Mouse (Mus musculus) neural tube, embryonic 14.5 days (tissue): ENCODE measurements around the gene Nrip2. TPM values are rescaled to one million over a fixed set of nuclear protein-coding genes. Genes with fewer than 3 reads are reported as not detected.

Experiments
- ATAC-seq: fragments of 200-750 bp; cut with Nextera tagmentation; 2 replicates; pipeline ENCODE4 v1.8.0; 2017; ENCODE audit warnings: low read depth, mild to moderate bottlenecking, moderate TSS enrichment, moderate library complexity
- H3K27ac ChIP-seq: fragments of 300-500 bp; sonication (generic); 2 replicates; pipeline ENCODE4 v1.5.1; 2014; ENCODE audit warnings: low read depth, mild to moderate bottlenecking, control low read depth, low read length, moderate library complexity, mixed read lengths
- H3K27me3 ChIP-seq: fragments of 300-500 bp; sonication (generic); 2 replicates; pipeline ENCODE4 v1.6.1; 2014; ENCODE audit warnings: low read length; ENCODE audit not compliant: control insufficient read depth, insufficient read depth
- H3K36me3 ChIP-seq: fragments of 300-500 bp; sonication (generic); 2 replicates; pipeline ENCODE4 v1.6.1; 2014; ENCODE audit warnings: low read length, mixed read lengths; ENCODE audit not compliant: control insufficient read depth, insufficient read depth
- H3K4me1 ChIP-seq: fragments of 300-500 bp; sonication (generic); 2 replicates; pipeline ENCODE4 v1.6.1; 2014; ENCODE audit warnings: low read length; ENCODE audit not compliant: control insufficient read depth, insufficient read depth
- H3K4me2 ChIP-seq: fragments of 300-500 bp; sonication (generic); 2 replicates; pipeline ENCODE4 v1.6.1; 2014; ENCODE audit warnings: mild to moderate bottlenecking, low read depth, low read length, control low read depth
- H3K4me3 ChIP-seq: fragments of 300-500 bp; sonication (generic); 2 replicates; pipeline ENCODE4 v1.5.1; 2014; ENCODE audit warnings: low read depth, low read length, control low read depth, mixed read lengths
- H3K9ac ChIP-seq: fragments of 300-500 bp; sonication (generic); replicated peaks from 2 replicates; pipeline ENCODE4 v1.6.1; 2014; ENCODE audit warnings: low read depth, mild to moderate bottlenecking, control low read depth, low read length, mixed read lengths
- H3K9me3 ChIP-seq: fragments of 300-500 bp; sonication (generic); 2 replicates; pipeline ENCODE4 v1.6.1; 2016; ENCODE audit warnings: low read length; ENCODE audit not compliant: control insufficient read depth
- WGBS: fragments of 180-500 bp; shearing (Covaris S2); extraction: QIAGEN DNeasy Blood & Tissue Kit; methylation state at CpG from one replicate; pipeline ENCODE4 v1.1.7; 2014; 5-methylcytosine and 5-hydroxymethylcytosine counted together
- polyA plus RNA-seq: library from polyadenylated mRNA; unstranded; fragments of >200 nt; fragmentation: Nextera tagmentation; extraction: Ambion mirVana; gene quantifications from 2 replicates; pipeline ENCODE4 v1.2.1, GENCODE M21; 2014

Gene Nrip2
- polyA plus RNA-seq, 1 experiment from 2014 or later, result 13.5 TPM

GRCm38 (mm10) chr6:128411115-128411514 is 12.0 kb downstream of the Nrip2 start:
- Histone ChIP-seq H3K4me2 (no peak overlapping the region), H3K36me3 (peaks cover 43% of the 10 kb centered on the region), H3K27me3 (no peaks in the 10 kb centered on the region), H3K27ac (no peak overlapping the region), H3K4me3 (no peak overlapping the region), H3K9me3 (no peaks in the 10 kb centered on the region), H3K4me1 (no peaks in the 10 kb centered on the region), H3K9ac (no peak overlapping the region)
- ATAC-seq, result peak; percentile 47; the same call in 1 of the 2 replicates
- 26% methylated on average over 3 of the region's 3 CpGs for WGBS

GRCm38 (mm10) chr6:128416169-128416568 is 17.1 kb downstream of the Nrip2 start:
- H3K9ac ChIP-seq, result no peak overlapping the region
- H3K9me3 ChIP-seq, result no peaks in the 10 kb centered on the region
- H3K27me3 ChIP-seq, result no peaks in the 10 kb centered on the region

GRCm38 (mm10) chr6:128418076-128418475 is 19.0 kb downstream of the Nrip2 start:
- H3K4me2 ChIP-seq, result no peak overlapping the region
- H3K4me1 ChIP-seq, result no peaks in the 10 kb centered on the region
- ATAC-seq, result no peak
- 93% methylated on average over 1 of the region's 1 CpGs for WGBS
- H3K27me3 ChIP-seq, result no peaks in the 10 kb centered on the region
- no peak overlapping the region for H3K4me3 ChIP-seq
- H3K36me3 ChIP-seq, result peaks cover 8% of the 10 kb centered on the region; the same call in 1 of the 2 replicates
- no peaks in the 10 kb centered on the region for H3K9me3 ChIP-seq
- no peak overlapping the region for H3K9ac ChIP-seq
- H3K27ac ChIP-seq, result no peak overlapping the region

More at GRCm38 (mm10) chr6:128416169-128416568, 17.1 kb downstream of the Nrip2 start:
- peaks cover 22% of the 10 kb centered on the region; the same call in 1 of the 2 replicates for H3K36me3 ChIP-seq
- H3K27ac ChIP-seq, result no peak overlapping the region
- WGBS, result 94% methylated on average over 5 of the region's 5 CpGs
- H3K4me3 ChIP-seq, result no peak overlapping the region
- no peak overlapping the region for H3K4me2 ChIP-seq
- no peak for ATAC-seq
- no peaks in the 10 kb centered on the region for H3K4me1 ChIP-seq

- no peak overlapping the region for H3K4me2 ChIP-seq
- 0 out of 2 replicates have a peak, but pooled peaks cover 3% of the 10 kb centered on the region for H3K4me1 ChIP-seq
- no peak overlapping the region for H3K9ac ChIP-seq
- H3K27ac ChIP-seq, result no peak overlapping the region
- WGBS, result 98% methylated on average over 2 of the region's 2 CpGs
- H3K27me3 ChIP-seq, result no peaks in the 10 kb centered on the region
- no peak for ATAC-seq
- H3K4me3 ChIP-seq, result no peak overlapping the region
- no peaks in the 10 kb centered on the region for H3K36me3 ChIP-seq
- no peaks in the 10 kb centered on the region for H3K9me3 ChIP-seq
Measured at GRCm38 (mm10) chr6:128421036-128421435, 21.9 kb downstream of the Nrip2 start.

- H3K4me1 ChIP-seq, result 0 out of 2 replicates have a peak, but pooled peaks cover 3% of the 10 kb centered on the region
- H3K4me3 ChIP-seq, result no peak overlapping the region
- 83% methylated on average over 3 of the region's 3 CpGs for WGBS
- no peak overlapping the region for H3K27ac ChIP-seq
- H3K9ac ChIP-seq, result no peak overlapping the region
- H3K36me3 ChIP-seq, result no peaks in the 10 kb centered on the region
- no peak overlapping the region for H3K4me2 ChIP-seq
- ATAC-seq, result no peak
- H3K27me3 ChIP-seq, result no peaks in the 10 kb centered on the region
- H3K9me3 ChIP-seq, result no peaks in the 10 kb centered on the region
Measured at GRCm38 (mm10) chr6:128421480-128421879, 22.4 kb downstream of the Nrip2 start.

- H3K9ac ChIP-seq, result peak overlapping the region; percentile 74
- peak overlapping the region; percentile 76 for H3K4me2 ChIP-seq
- H3K4me1 ChIP-seq, result 0 out of 2 replicates have a peak, but pooled peaks cover 3% of the 10 kb centered on the region
- H3K27me3 ChIP-seq, result no peaks in the 10 kb centered on the region
- H3K36me3 ChIP-seq, result no peaks in the 10 kb centered on the region
- no peaks in the 10 kb centered on the region for H3K9me3 ChIP-seq
- H3K4me3 ChIP-seq, result peak overlapping the region; percentile 58
- H3K27ac ChIP-seq, result peak overlapping the region; percentile 99
- 47% methylated on average over 15 of the region's 16 CpGs for WGBS
- ATAC-seq, result peak; percentile 39
Measured at GRCm38 (mm10) chr6:128423496-128424268, 24.6 kb downstream of the Nrip2 start.

- ATAC-seq, result peak; percentile 96
- H3K27ac ChIP-seq, result peak within 1 kb of the TSS; percentile 99
- no peaks in the 10 kb centered on the region for H3K36me3 ChIP-seq
- peak within 1 kb of the TSS; percentile 76 for H3K4me2 ChIP-seq
- H3K9ac ChIP-seq, result peak within 1 kb of the TSS; percentile 74
- H3K4me1 ChIP-seq, result 0 out of 2 replicates have a peak, but pooled peaks cover 3% of the 10 kb centered on the region
- H3K4me3 ChIP-seq, result peak within 1 kb of the TSS; percentile 58
- WGBS, result under 1% methylated on average over 42 of the region's 42 CpGs
- H3K27me3 ChIP-seq, result no peaks in the 10 kb centered on the region
- no peaks in the 10 kb centered on the region for H3K9me3 ChIP-seq
Measured at GRCm38 (mm10) chr6:128424269-128425019, 25.3 kb downstream of the Nrip2 start, which contains the start of gene Itfg2. Gene Itfg2 (minus strand): TSS chr6:128424931.

- 0 out of 2 replicates have a peak, but pooled peaks cover 3% of the 10 kb centered on the region for H3K4me1 ChIP-seq
- 19% methylated on average over 9 of the region's 9 CpGs for WGBS
- H3K9me3 ChIP-seq, result no peaks in the 10 kb centered on the region
- no peaks in the 10 kb centered on the region for H3K27me3 ChIP-seq
- peaks cover 4% of the 10 kb centered on the region; the same call in 1 of the 2 replicates for H3K36me3 ChIP-seq
- peak overlapping the region; percentile 65 for H3K4me2 ChIP-seq
- H3K4me3 ChIP-seq, result peak overlapping the region; percentile 58
- peak overlapping the region; percentile 74 for H3K9ac ChIP-seq
- H3K27ac ChIP-seq, result peak overlapping the region; percentile 99
- no peak for ATAC-seq
Measured at GRCm38 (mm10) chr6:128425046-128425445, 25.9 kb downstream of the Nrip2 start.
